Mouse (Mus musculus): ENCODE results near the gene Clptm1. TPM values are rescaled to one million over a fixed set of nuclear protein-coding genes. Genes with fewer than 3 reads are reported as not detected.
"Not testable (repeated sequence)": the region's sequence is repeated elsewhere in the genome, so short reads cannot be mapped to it uniquely, and the experiment has no call there.

Gene Clptm1
- polyA plus RNA-seq, 1 experiment from 2014 or later: 118 TPM

- peak overlapping the region; percentile 53 for H3K4me2 ChIP-seq
- WGBS: 5% methylated on average over 35 of the region's 35 CpGs
- peaks cover 7% of the 10 kb centered on the region; the same call in 1 of the 2 replicates for H3K27me3 ChIP-seq
- H3K4me1 ChIP-seq (replicated peaks): peaks cover 7% of the 10 kb centered on the region
- peak overlapping the region; percentile 73 for H3K27ac ChIP-seq (replicated peaks)
- ATAC-seq (ENCODE audit: low read depth): peak; percentile 85
- peak overlapping the region; percentile 70 for H3K9ac ChIP-seq
- H3K9me3 ChIP-seq: no peaks in the 10 kb centered on the region
- H3K4me3 ChIP-seq: peak overlapping the region; percentile 31
- 0 out of 2 replicates have a peak, but pooled peaks cover 3% of the 10 kb centered on the region for H3K36me3 ChIP-seq
These were observed 45.6 kb downstream of the Clptm1 start for GRCm38 (mm10) chr7:19619004-19619801.

GRCm38 (mm10) chr7:19615036-19615577 lies 49.7 kb downstream of the Clptm1 start:
- H3K27ac ChIP-seq (replicated peaks): no peak overlapping the region
- H3K4me3 ChIP-seq: no peak overlapping the region
- peaks cover 7% of the 10 kb centered on the region for H3K4me1 ChIP-seq (replicated peaks)
- no peak overlapping the region for H3K9ac ChIP-seq
- no peaks in the 10 kb centered on the region for H3K9me3 ChIP-seq
- H3K27me3 ChIP-seq: peaks cover 1% of the 10 kb centered on the region; the same call in 1 of the 2 replicates
- no peak for ATAC-seq (ENCODE audit: low read depth)
- no peak overlapping the region for H3K4me2 ChIP-seq
- 0 out of 2 replicates have a peak, but pooled peaks cover 3% of the 10 kb centered on the region for H3K36me3 ChIP-seq
- 87% methylated on average over 12 of the region's 12 CpGs for WGBS

GRCm38 (mm10) chr7:19610969-19611368 lies 53.9 kb downstream of the Clptm1 start:
- Histone ChIP-seq H3K9ac (no peak overlapping the region), H3K27me3 (no peaks in the 10 kb centered on the region), H3K4me1 (replicated peaks) (no peaks in the 10 kb centered on the region), H3K36me3 (0 out of 2 replicates have a peak, but pooled peaks cover 3% of the 10 kb centered on the region), H3K27ac (replicated peaks) (no peak overlapping the region), H3K4me2 (no peak overlapping the region), H3K4me3 (no peak overlapping the region), H3K9me3 (no peaks in the 10 kb centered on the region)
- ATAC-seq (ENCODE audit: low read depth): no peak
- 80% methylated on average over 5 of the region's 5 CpGs for WGBS

- Histone ChIP-seq H3K4me3 (no peak overlapping the region), H3K9me3 (no peaks in the 10 kb centered on the region)
- 92% methylated on average over 12 of the region's 12 CpGs for WGBS
These were observed 55.0 kb downstream of the Clptm1 start for GRCm38 (mm10) chr7:19609641-19610332.

GRCm38 (mm10) chr7:19607291-19607690 lies 57.5 kb downstream of the Clptm1 start:
- no peak for ATAC-seq (ENCODE audit: low read depth)
- H3K4me2 ChIP-seq: no peak overlapping the region
- 85% methylated on average over 5 of the region's 5 CpGs for WGBS

More at GRCm38 (mm10) chr7:19609641-19610332, 55.0 kb downstream of the Clptm1 start:
- no peaks in the 10 kb centered on the region for H3K4me1 ChIP-seq (replicated peaks)
- no peaks in the 10 kb centered on the region for H3K27me3 ChIP-seq
- no peak overlapping the region for H3K4me2 ChIP-seq
- no peak overlapping the region for H3K9ac ChIP-seq
- no peak for ATAC-seq (ENCODE audit: low read depth)
- no peak overlapping the region for H3K27ac ChIP-seq (replicated peaks)
- no peaks in the 10 kb centered on the region for H3K36me3 ChIP-seq

GRCm38 (mm10) chr7:19604606-19605214 lies 60.1 kb downstream of the Clptm1 start:
- H3K9me3 ChIP-seq; H3K27me3 ChIP-seq; ATAC-seq (ENCODE audit: low read depth); H3K9ac ChIP-seq: not testable (repeated sequence)
- H3K27ac ChIP-seq (replicated peaks): peak overlapping the region; percentile 82
- H3K36me3 ChIP-seq: peaks cover 25% of the 10 kb centered on the region
- H3K4me1 ChIP-seq (replicated peaks): peaks cover 37% of the 10 kb centered on the region
- WGBS: 58% methylated on average over 10 of the region's 10 CpGs
- peak overlapping the region; percentile 98 for H3K4me2 ChIP-seq
- peak overlapping the region; percentile 98 for H3K4me3 ChIP-seq

More at GRCm38 (mm10) chr7:19607291-19607690, 57.5 kb downstream of the Clptm1 start:
- Histone ChIP-seq H3K36me3 (0 out of 2 replicates have a peak, but pooled peaks cover 6% of the 10 kb centered on the region), H3K4me3 (no peak overlapping the region), H3K9me3 (no peaks in the 10 kb centered on the region), H3K9ac (no peak overlapping the region), H3K27me3 (no peaks in the 10 kb centered on the region), H3K27ac (replicated peaks) (no peak overlapping the region), H3K4me1 (replicated peaks) (peaks cover 16% of the 10 kb centered on the region)

- peak; percentile 88 for ATAC-seq (ENCODE audit: low read depth)
- peak within 1 kb of the TSS; percentile 82 for H3K27ac ChIP-seq (replicated peaks)
- 1% methylated on average over 57 of the region's 57 CpGs for WGBS
These were observed 60.8 kb downstream of the Clptm1 start, which contains the start of gene Clasrp for GRCm38 (mm10) chr7:19603849-19604605. TSS of gene Clasrp (minus strand) at chr7:19604486.

GRCm38 (mm10) chr7:19603055-19603454 lies 61.8 kb downstream of the Clptm1 start:
- ATAC-seq (ENCODE audit: low read depth): no peak
- peak overlapping the region; percentile 99 for H3K9ac ChIP-seq
- no peaks in the 10 kb centered on the region for H3K9me3 ChIP-seq
- H3K27ac ChIP-seq (replicated peaks): no peak overlapping the region
- 85% methylated on average over 12 of the region's 12 CpGs for WGBS
- H3K27me3 ChIP-seq: no peaks in the 10 kb centered on the region
- peak overlapping the region; percentile 98 for H3K4me3 ChIP-seq
- H3K4me1 ChIP-seq (replicated peaks): peaks cover 49% of the 10 kb centered on the region
- H3K36me3 ChIP-seq: peaks cover 42% of the 10 kb centered on the region
- H3K4me2 ChIP-seq: peak overlapping the region; percentile 98

More at GRCm38 (mm10) chr7:19603849-19604605, 60.8 kb downstream of the Clptm1 start, which contains the start of gene Clasrp:
- no peaks in the 10 kb centered on the region for H3K27me3 ChIP-seq
- peaks cover 42% of the 10 kb centered on the region for H3K4me1 ChIP-seq (replicated peaks)
- peak within 1 kb of the TSS; percentile 98 for H3K4me2 ChIP-seq
- H3K9me3 ChIP-seq: no peaks in the 10 kb centered on the region
- H3K4me3 ChIP-seq: peak within 1 kb of the TSS; percentile 98
- H3K9ac ChIP-seq: peak within 1 kb of the TSS; percentile 99
- peaks cover 32% of the 10 kb centered on the region for H3K36me3 ChIP-seq

- Histone ChIP-seq H3K9ac (no peak overlapping the region), H3K27ac (replicated peaks) (peak overlapping the region; percentile 64), H3K4me3 (no peak overlapping the region), H3K27me3 (no peaks in the 10 kb centered on the region), H3K4me2 (no peak overlapping the region), H3K4me1 (replicated peaks) (peaks cover 50% of the 10 kb centered on the region), H3K36me3 (peaks cover 62% of the 10 kb centered on the region), H3K9me3 (no peaks in the 10 kb centered on the region)
- 51% methylated on average over 5 of the region's 5 CpGs for WGBS
- ATAC-seq (ENCODE audit: low read depth): peak; percentile 63
These were observed 64.3 kb downstream of the Clptm1 start for GRCm38 (mm10) chr7:19600562-19600961.

GRCm38 (mm10) chr7:19593061-19593730 lies 71.6 kb downstream of the Clptm1 start:
- no peak for ATAC-seq (ENCODE audit: low read depth)
- H3K4me1 ChIP-seq (replicated peaks): 0 out of 2 replicates have a peak, but pooled peaks cover 3% of the 10 kb centered on the region
- H3K4me2 ChIP-seq: no peak overlapping the region
- 90% methylated on average over 10 of the region's 10 CpGs for WGBS
- peaks cover 94% of the 10 kb centered on the region for H3K36me3 ChIP-seq
- H3K27ac ChIP-seq (replicated peaks): no peak overlapping the region
- H3K4me3 ChIP-seq: no peak overlapping the region
- no peaks in the 10 kb centered on the region for H3K9me3 ChIP-seq
- H3K9ac ChIP-seq: no peak overlapping the region; the same call in 1 of the 2 replicates
- no peaks in the 10 kb centered on the region for H3K27me3 ChIP-seq
